Mouse (Mus musculus) CH12.LX (cell line): ENCODE results near the gene Pde8b. TPM values are rescaled to one million over a fixed set of nuclear protein-coding genes. Genes with fewer than 3 reads are reported as not detected.

Source experiments
- DNase-seq: peaks from one replicate; pipeline ENCODE4 v3.0.0-alpha.2; 2013; ENCODE audit errors: extremely low read depth
- H3K27ac ChIP-seq: 2 replicates; pipeline ENCODE4 v1.5.1; 2012; ENCODE audit warnings: low read depth, mild to moderate bottlenecking, control low read depth, moderate library complexity; ENCODE audit not compliant: insufficient read depth
- H3K27me3 ChIP-seq: replicated peaks from 2 replicates; pipeline ENCODE3; 2012; ENCODE audit warnings: inconsistent platforms
- H3K36me3 ChIP-seq, 2 experiments: replicated peaks in 1 of 2; 2 replicates each; pipeline versions ENCODE3 to v1.6.1; 2012; ENCODE audit warnings: inconsistent platforms in 1 of 2, low read length in 1 of 2, mild to moderate bottlenecking in 1 of 2, mixed read lengths in 1 of 2, moderate library complexity in 1 of 2; ENCODE audit not compliant: control insufficient read depth in 1 of 2, insufficient read depth in 1 of 2
- H3K4me1 ChIP-seq, 2 experiments: 2 replicates each; pipeline ENCODE4 v1.6.1; 2012; ENCODE audit warnings: inconsistent platforms in 1 of 2, moderate library complexity in 1 of 2; ENCODE audit not compliant: insufficient read depth in 2 of 2, control insufficient read depth in 1 of 2
- H3K4me2 ChIP-seq: 2 replicates; pipeline ENCODE4 v1.6.1; 2012; ENCODE audit warnings: low read depth, mild to moderate bottlenecking, control low read depth; ENCODE audit not compliant: poor library complexity, insufficient read depth, severe bottlenecking
- H3K4me3 ChIP-seq, 3 experiments: fragments of 150-350 bp in 1 of 3; sonication (generic) in 1 of 3; replicated peaks in 1 of 3; 2 replicates each; pipeline versions ENCODE3 to v1.5.1; 2011 to 2012; ENCODE audit warnings: low read depth in 2 of 3, low read length in 2 of 3, mild to moderate bottlenecking in 2 of 3, moderate library complexity in 2 of 3, control low read depth in 1 of 3, improper control_type of control experiment in 1 of 3, inconsistent platforms in 1 of 3, mixed read lengths in 1 of 3; ENCODE audit not compliant: poor library complexity in 1 of 3
- H3K79me2 ChIP-seq: replicated peaks from 2 replicates; pipeline ENCODE4 v1.6.1; 2012; ENCODE audit warnings: mild to moderate bottlenecking, moderate library complexity; ENCODE audit not compliant: control insufficient read depth, poor library complexity, insufficient read depth, severe bottlenecking; ENCODE audit errors: extremely low read depth
- H3K9ac ChIP-seq: 2 replicates; pipeline ENCODE4 v1.6.1; 2012; ENCODE audit warnings: low read depth, mild to moderate bottlenecking, control low read depth, moderate library complexity; ENCODE audit not compliant: insufficient read depth
- H3K9me3 ChIP-seq: replicated peaks from 2 replicates; pipeline ENCODE3; 2012; ENCODE audit warnings: low read length, inconsistent platforms, mixed read lengths
- CTCF ChIP-seq, 2 experiments: IDR thresholded peaks in 1 of 2; conservative IDR thresholded peaks in 1 of 2; 2 replicates each; pipeline ENCODE4 v1.5.1; 2011 to 2012; ENCODE audit warnings: low read depth in 2 of 2, low read length in 2 of 2, improper control_type of control experiment in 1 of 2, inconsistent platforms in 1 of 2, mild to moderate bottlenecking in 1 of 2, moderate library complexity in 1 of 2
- ELF1 ChIP-seq: IDR thresholded peaks from 2 replicates; pipeline ENCODE4 v1.6.1; 2014; ENCODE audit warnings: low read depth, mild to moderate bottlenecking, inconsistent platforms, low read length, improper control_type of control experiment
- EP300 ChIP-seq: IDR thresholded peaks from 2 replicates; pipeline ENCODE4 v1.6.1; 2011; ENCODE audit warnings: low read length, improper control_type of control experiment
- ETS1 ChIP-seq: conservative IDR thresholded peaks from 2 replicates; pipeline ENCODE4 v1.6.1; 2012; ENCODE audit warnings: low read depth, mild to moderate bottlenecking, inconsistent platforms, low read length, improper control_type of control experiment, moderate library complexity
- GABPA ChIP-seq: IDR thresholded peaks from 2 replicates; pipeline ENCODE4 v1.6.1; 2012; ENCODE audit warnings: low read depth, low read length, improper control_type of control experiment, inconsistent platforms; ENCODE audit not compliant: insufficient replicate concordance
- HCFC1 ChIP-seq: IDR thresholded peaks from 2 replicates; pipeline ENCODE4 v1.6.1; 2012; ENCODE audit warnings: low read depth, mild to moderate bottlenecking, inconsistent platforms, low read length, improper control_type of control experiment
- IRF4 ChIP-seq: IDR thresholded peaks from 2 replicates; pipeline ENCODE4 v1.6.1; 2014; ENCODE audit warnings: low read depth, mild to moderate bottlenecking, inconsistent platforms, low read length, improper control_type of control experiment
- JUN ChIP-seq: IDR thresholded peaks from 2 replicates; pipeline ENCODE4 v1.6.1; 2011; ENCODE audit warnings: low read depth, mild to moderate bottlenecking, low read length, improper control_type of control experiment, moderate library complexity; ENCODE audit not compliant: insufficient read depth
- KAT2A ChIP-seq: IDR thresholded peaks from 2 replicates; pipeline ENCODE4 v1.6.1; 2012; ENCODE audit warnings: low read length, improper control_type of control experiment, inconsistent platforms; ENCODE audit not compliant: insufficient replicate concordance
- MAFK ChIP-seq: IDR thresholded peaks from 2 replicates; pipeline ENCODE4 v1.6.1; 2011; ENCODE audit warnings: low read length, improper control_type of control experiment; ENCODE audit not compliant: insufficient replicate concordance
- MEF2A ChIP-seq: IDR thresholded peaks from 2 replicates; pipeline ENCODE4 v1.6.1; 2014; ENCODE audit warnings: low read depth, mild to moderate bottlenecking, inconsistent platforms, low read length, improper control_type of control experiment, borderline replicate concordance
- MYC ChIP-seq: IDR thresholded peaks from 2 replicates; pipeline ENCODE4 v1.6.1; 2011; ENCODE audit warnings: low read depth, mild to moderate bottlenecking, improper control_type of control experiment, low read length
- NELFE ChIP-seq: IDR thresholded peaks from 2 replicates; pipeline ENCODE4 v1.6.1; 2011; ENCODE audit warnings: low read depth, low read length, improper control_type of control experiment
- NRF1 ChIP-seq: IDR thresholded peaks from 2 replicates; pipeline ENCODE4 v1.6.1; 2014; ENCODE audit warnings: low read depth, mild to moderate bottlenecking, inconsistent platforms, low read length, improper control_type of control experiment, moderate library complexity
- POLR2A ChIP-seq: IDR thresholded peaks from 2 replicates; pipeline ENCODE4 v1.6.1; 2011; ENCODE audit warnings: low read depth, mild to moderate bottlenecking, improper control_type of control experiment, low read length
- RAD21 ChIP-seq: IDR thresholded peaks from 2 replicates; pipeline ENCODE4 v1.6.1; 2011; ENCODE audit warnings: low read depth, mild to moderate bottlenecking, low read length, improper control_type of control experiment, moderate library complexity
- RCOR1 ChIP-seq: conservative IDR thresholded peaks from 2 replicates; pipeline ENCODE4 v1.6.1; 2012; ENCODE audit warnings: low read depth, mild to moderate bottlenecking, inconsistent platforms, low read length, improper control_type of control experiment
- SIN3A ChIP-seq: IDR thresholded peaks from 2 replicates; pipeline ENCODE4 v1.6.1; 2012; ENCODE audit warnings: low read length, improper control_type of control experiment, inconsistent platforms
- SMC3 ChIP-seq: IDR thresholded peaks from 2 replicates; pipeline ENCODE4 v1.6.1; 2011; ENCODE audit warnings: low read depth, low read length, improper control_type of control experiment
- TCF12 ChIP-seq: IDR thresholded peaks from 2 replicates; pipeline ENCODE4 v1.6.1; 2014; ENCODE audit warnings: low read depth, mild to moderate bottlenecking, inconsistent platforms, low read length, improper control_type of control experiment
- ZC3H11A ChIP-seq: IDR thresholded peaks from 2 replicates; pipeline ENCODE4 v1.6.1; 2012; ENCODE audit warnings: low read depth, mild to moderate bottlenecking, inconsistent platforms, low read length, improper control_type of control experiment
- ZNF384 ChIP-seq: IDR thresholded peaks from 2 replicates; pipeline ENCODE4 v1.6.1; 2012; ENCODE audit warnings: low read depth, low read length, improper control_type of control experiment, inconsistent platforms
- dilution Hi-C: fragments of 300-500 bp; cut with MboI; formaldehyde crosslinking; loops from 2 replicates; pipeline ENCODE4 v1.14.3; 2020; ENCODE audit warnings: low sequenced_read_pairs; ENCODE audit not compliant: extremely low pct_unique_long_range_greater_than_20kb, extremely low pct_ligation_motif_present
- in situ Hi-C: fragments of 300-500 bp; cut with MboI; formaldehyde crosslinking; loops from 3 replicates; pipeline ENCODE4 v1.14.3; 2019; ENCODE audit warnings: low sequenced_read_pairs, low pct_ligation_motif_present, low pct_unique_long_range_greater_than_20kb, mixed read lengths
- polyA plus RNA-seq: library from polyadenylated mRNA; unstranded; fragments of >175 nt; gene quantifications from 2 replicates; pipeline ENCODE4 v1.2.1, GENCODE M21; 2012; ENCODE audit warnings: low read depth; ENCODE audit not compliant: insufficient read length
- total RNA-seq, 2 experiments: library from RNA; depleted of rRNA; stranded (reverse); fragments of 300-350 nt in 1 of 2; fragments of >200 nt in 1 of 2; gene quantifications; 2 replicates each; pipeline ENCODE4 v1.2.3; 2012 to 2014

Gene Pde8b
- total and polyA plus RNA-seq, 3 experiments = 0.25 to 2.0 (median 0.93) TPM

- H3K4me3 ChIP-seq = no peak overlapping the region
- H3K9ac ChIP-seq = no peak overlapping the region
- dilution Hi-C loops (no loop called here), in situ Hi-C loops (no loop called here)
- no peaks in the 10 kb centered on the region for H3K9me3 ChIP-seq
- H3K27ac ChIP-seq = no peak overlapping the region
- TF ChIP-seq ZNF384 (no peak), MYC (no peak), SMC3 (no peak), ETS1 (no peak), KAT2A (no peak), RAD21 (no peak), ZC3H11A (no peak)
- H3K4me1 ChIP-seq = no peaks in the 10 kb centered on the region
- H3K27me3 ChIP-seq = no peaks in the 10 kb centered on the region
- no peak overlapping the region for H3K4me2 ChIP-seq
- DNase-seq = no peak
- no peaks in the 10 kb centered on the region for H3K36me3 ChIP-seq
- H3K79me2 ChIP-seq = no peaks in the 10 kb centered on the region
These were observed 25.6 kb downstream of the Pde8b start for GRCm38 (mm10) chr13:95224491-95224890.

- TF ChIP-seq NELFE (no peak), MEF2A (no peak), RCOR1 (no peak), GABPA (no peak), ETS1 (no peak), POLR2A (no peak), NRF1 (no peak), IRF4 (no peak), JUN (no peak), SIN3A (no peak), CTCF (conservative IDR thresholded peaks at IDR 0.05 in 1 of 2, IDR thresholded peaks at IDR 0.05 in 1 of 2; ENCODE audit: low read depth in 2 of 2, low read length in 2 of 2) (no peak), HCFC1 (no peak), EP300 (no peak), MAFK (no peak), KAT2A (no peak), ELF1 (no peak), TCF12 (no peak)
- H3K36me3 ChIP-seq = no peaks in the 10 kb centered on the region
- no peaks in the 10 kb centered on the region for H3K79me2 ChIP-seq
- no peaks in the 10 kb centered on the region for H3K27me3 ChIP-seq
- dilution Hi-C loops (no loop called here), in situ Hi-C loops (no loop called here)
- no peak overlapping the region for H3K27ac ChIP-seq
- no peak overlapping the region for H3K4me3 ChIP-seq
- no peaks in the 10 kb centered on the region for H3K9me3 ChIP-seq
- no peaks in the 10 kb centered on the region for H3K4me1 ChIP-seq
- H3K9ac ChIP-seq = no peak overlapping the region
- DNase-seq = no peak
- H3K4me2 ChIP-seq = no peak overlapping the region
These were observed 26.7 kb downstream of the Pde8b start for GRCm38 (mm10) chr13:95223427-95223772.
